ENCODE assay signal across 16 mouse cellular contexts in genomic region chr5:118260642-118261041, GRCm38 (mm10).
"Had no signal": no experiment of that assay in that cellular context is flagged by ENCODE, and none has a peak within 500 bp of the region (broad histone marks: within the 10 kb centered on the region; RNA-seq: fewer than 3 reads in every experiment).

No protein-coding gene starts in this region.

- DNase-seq: liver; right cerebral cortex, adult 18-20 months; right cerebral cortex, postnatal 25 days; spleen, adult 18-20 months; thymus, postnatal 25 days had no signal

- H3K9me3 ChIP-seq: kidney, embryonic 15.5 days; limb, embryonic 10.5 days; limb, embryonic 13.5 days; liver, embryonic 12.5 days; liver, embryonic 15.5 days; lung, embryonic 15.5 days; megakaryocyte, embryonic 14.5 days; midbrain, embryonic 10.5 days; midbrain, embryonic 13.5 days; stomach, embryonic 15.5 days had no signal

- H3K27me3 ChIP-seq: kidney, embryonic 15.5 days; limb, embryonic 13.5 days; liver, embryonic 12.5 days; liver, embryonic 15.5 days; lung, embryonic 15.5 days; midbrain, embryonic 13.5 days; stomach, embryonic 15.5 days had no signal

- H3K27ac ChIP-seq: kidney, embryonic 15.5 days; limb, embryonic 10.5 days; limb, embryonic 13.5 days; liver, embryonic 12.5 days; liver, embryonic 15.5 days; midbrain, embryonic 10.5 days; midbrain, embryonic 13.5 days; stomach, embryonic 15.5 days had no signal

- ATAC-seq: liver, embryonic 12.5 days; midbrain, embryonic 13.5 days; midbrain, embryonic 16.5 days had no signal

- H3K4me1 ChIP-seq: kidney, embryonic 15.5 days; stomach, embryonic 15.5 days had no signal

- H3K4me2 ChIP-seq: kidney, embryonic 15.5 days; limb, embryonic 13.5 days; liver, embryonic 12.5 days; liver, embryonic 15.5 days; midbrain, embryonic 13.5 days; stomach, embryonic 15.5 days had no signal

- H3K4me3 ChIP-seq: kidney, embryonic 15.5 days; limb, embryonic 10.5 days; limb, embryonic 13.5 days; liver, embryonic 12.5 days; liver, embryonic 15.5 days; lung, embryonic 15.5 days; megakaryocyte, embryonic 14.5 days; midbrain, embryonic 10.5 days; midbrain, embryonic 13.5 days; stomach, embryonic 15.5 days had no signal

- H3K9ac ChIP-seq: kidney, embryonic 15.5 days; limb, embryonic 13.5 days; liver, embryonic 12.5 days; liver, embryonic 15.5 days; lung, embryonic 15.5 days; midbrain, embryonic 13.5 days; stomach, embryonic 15.5 days had no signal
